8 mouse cellular contexts compared by ENCODE assay signal in the genomic region with DNA sequence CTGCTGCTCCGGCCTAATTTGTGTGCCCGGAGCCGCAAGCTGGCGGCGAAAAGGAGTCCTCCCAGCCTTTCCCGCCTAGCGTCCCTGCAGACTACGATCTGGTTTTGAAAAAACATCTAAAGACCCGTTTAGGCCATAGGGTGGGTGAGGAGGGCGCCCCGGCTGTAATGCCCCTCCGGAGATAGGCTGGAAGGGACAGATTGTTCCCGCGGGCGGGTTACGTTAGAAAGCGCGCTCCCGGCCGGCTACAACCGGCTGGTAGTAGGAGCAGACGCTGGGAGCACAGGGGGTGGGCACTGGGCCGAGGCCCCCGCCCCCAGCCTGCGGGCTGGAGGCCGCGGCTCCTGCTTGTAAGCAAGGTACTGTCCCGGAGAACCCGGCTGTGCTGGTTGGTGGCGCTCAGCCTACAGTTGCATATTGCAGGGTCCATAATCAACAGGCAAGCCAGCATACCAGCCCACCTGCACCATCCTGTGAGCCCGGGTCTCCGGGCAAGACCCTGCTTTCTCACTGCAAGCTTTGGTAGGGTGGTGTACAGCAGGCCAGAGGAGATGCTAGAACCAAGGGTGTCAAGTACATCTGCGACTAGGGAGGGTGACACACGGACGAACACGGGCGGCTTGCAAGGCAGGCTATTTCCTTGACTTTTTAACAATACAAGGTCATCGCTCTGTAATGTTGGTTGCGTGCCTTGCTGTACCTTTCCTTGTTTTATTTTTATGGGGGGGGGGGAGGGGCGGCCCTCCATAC. TPM values are rescaled to one million over a fixed set of nuclear protein-coding genes. Genes with fewer than 3 reads are reported as not detected.
DNase-seq lines count a peak whose midpoint lies in the region; ATAC-seq and TF ChIP-seq lines count a peak whose summit lies in the region.

Gene Sptb (minus strand): TSS at position 197 of the 750 bp plus-strand sequence.

- peak; percentile 31 for DNase-seq in WW6 (ENCODE audit: low read depth, low spot score)
- peak; percentile 97 for DNase-seq in cerebellum, adult 8-10 months
- DNase-seq in forebrain, postnatal 0 days: peak; percentile 74
- DNase-seq in heart, postnatal 36 days: peak in 1 of 2 experiments; percentile 43
- peak; percentile 36 to 46 for DNase-seq in layer of hippocampus, adult 2 months (ENCODE audit: low spot score in 2 of 2)
- DNase-seq in lung, embryonic 14.5 days: peak; percentile 47
- DNase-seq in urinary bladder, postnatal 14 days (ENCODE audit: low spot score): peak; percentile 23

- intact Hi-C loops in heart, postnatal 36 days (cut with DNase I): no loop called here

- peak within 1 kb of the TSS; percentile 67 for H3K27ac ChIP-seq in forebrain, postnatal 0 days (ENCODE audit: low read depth, low read length)
- H3K27ac ChIP-seq in layer of hippocampus, adult 2 months: peak within 1 kb of the TSS; percentile 98
- peak within 1 kb of the TSS; percentile 38; the same call in 1 of the 2 replicates for H3K27ac ChIP-seq in lung, embryonic 14.5 days (ENCODE audit: low read depth)
- peak within 1 kb of the TSS; percentile 81 for H3K27ac ChIP-seq in neural tube, embryonic 15.5 days (replicated peaks)

- H3K4me3 ChIP-seq in forebrain, postnatal 0 days (ENCODE audit: low read depth, low read length): peak within 1 kb of the TSS; percentile 83
- H3K4me3 ChIP-seq in layer of hippocampus, adult 2 months: peak within 1 kb of the TSS; percentile 72
- H3K4me3 ChIP-seq in lung, embryonic 14.5 days (ENCODE audit: low read depth, low read length): peak within 1 kb of the TSS; percentile 61
- H3K4me3 ChIP-seq in neural tube, embryonic 15.5 days (replicated peaks): peak within 1 kb of the TSS; percentile 73

- ATAC-seq in forebrain, postnatal 0 days: peak; percentile 87
- ATAC-seq in lung, embryonic 14.5 days (ENCODE audit: insufficient read depth): peak; percentile 57
- ATAC-seq in neural tube, embryonic 15.5 days (ENCODE audit: low FRiP score): peak; percentile 82

- H3K27me3 ChIP-seq in forebrain, postnatal 0 days (ENCODE audit: insufficient read depth, low read length): peaks cover 14% of the 10 kb centered on the region; the same call in 1 of the 2 replicates
- peaks cover 59% of the 10 kb centered on the region for H3K27me3 ChIP-seq in lung, embryonic 14.5 days (ENCODE audit: insufficient read depth, low read length)
- peaks cover 17% of the 10 kb centered on the region for H3K27me3 ChIP-seq in neural tube, embryonic 15.5 days (replicated peaks)

- under 1% methylated on average over 40 of the region's 40 CpGs for WGBS in forebrain, postnatal 0 days
- WGBS in lung, embryonic 14.5 days: under 1% methylated on average over 40 of the region's 40 CpGs
- under 1% methylated on average over 40 of the region's 40 CpGs for WGBS in neural tube, embryonic 15.5 days

- H3K9ac ChIP-seq in forebrain, postnatal 0 days: peak within 1 kb of the TSS; percentile 92
- H3K9ac ChIP-seq in lung, embryonic 14.5 days: peak within 1 kb of the TSS; percentile 58
- peak within 1 kb of the TSS; percentile 73 for H3K9ac ChIP-seq in neural tube, embryonic 15.5 days (replicated peaks)

- TF ChIP-seq CTCF in forebrain, postnatal 0 days (IDR thresholded peaks at IDR 0.05; ENCODE audit: low read depth): no peak
- no peak for TF ChIP-seq CTCF in layer of hippocampus, adult 2 months (conservative IDR thresholded peaks at IDR 0.05)
- no peak for TF ChIP-seq CTCF in lung, embryonic 14.5 days (IDR thresholded peaks at IDR 0.05; ENCODE audit: low read depth)

- peak within 1 kb of the TSS; percentile 100 for H3K4me2 ChIP-seq in forebrain, postnatal 0 days (ENCODE audit: low read depth)
- peak within 1 kb of the TSS; percentile 100 for H3K4me2 ChIP-seq in lung, embryonic 14.5 days
- peak within 1 kb of the TSS; percentile 96 for H3K4me2 ChIP-seq in neural tube, embryonic 15.5 days

- H3K9me3 ChIP-seq in forebrain, postnatal 0 days (ENCODE audit: low read length): no peaks in the 10 kb centered on the region
- H3K9me3 ChIP-seq in lung, embryonic 14.5 days (ENCODE audit: low read depth, low read length): no peaks in the 10 kb centered on the region
- H3K9me3 ChIP-seq in neural tube, embryonic 15.5 days (replicated peaks): no peaks in the 10 kb centered on the region

- no peaks in the 10 kb centered on the region for H3K36me3 ChIP-seq in forebrain, postnatal 0 days (ENCODE audit: insufficient read depth)
- no peaks in the 10 kb centered on the region for H3K36me3 ChIP-seq in lung, embryonic 14.5 days (ENCODE audit: insufficient read depth)
- H3K36me3 ChIP-seq in neural tube, embryonic 15.5 days: no peaks in the 10 kb centered on the region

- H3K4me1 ChIP-seq in forebrain, postnatal 0 days (ENCODE audit: insufficient read depth): no peaks in the 10 kb centered on the region
- no peaks in the 10 kb centered on the region for H3K4me1 ChIP-seq in lung, embryonic 14.5 days (ENCODE audit: insufficient read depth)
- H3K4me1 ChIP-seq in neural tube, embryonic 15.5 days: peaks cover 37% of the 10 kb centered on the region

RNA-seq across cellular contexts. Expression of gene Sptb, which starts in this region (rescaled TPM):
- 16.2 and 19.6 TPM in 2 replicates for total RNA-seq in forebrain, postnatal 0 days (2014; rRNA removed)
- polyA plus RNA-seq in forebrain, postnatal 0 days (2015; fragmentation: Nextera tagmentation; extraction: Ambion mirVana): 2.3 and 3.0 TPM in 2 replicates
- 10 to 100 TPM; 88.4 to 94.2 TPM for total RNA-seq in heart, postnatal 36 days (2021)
- 100 to 1,000 TPM; 134 TPM for total RNA-seq in layer of hippocampus, adult 2 months (2021)
- polyA plus RNA-seq in lung, embryonic 14.5 days (2014; fragmentation: Nextera tagmentation; extraction: Ambion mirVana): 1.1 and 1.2 TPM in 2 replicates
- polyA plus RNA-seq in neural tube, embryonic 15.5 days (2015; fragmentation: Nextera tagmentation; extraction: Ambion mirVana): 6.6 and 7.3 TPM in 2 replicates

Comparison
In these comparisons a context has a peak if more than half of its experiments do, and no peak if none do; other contexts are left out.
1. H3K27ac ChIP-seq: peak in every context shown above with its lines; median percentile 98 in layer of hippocampus, adult 2 months; 81 in neural tube, embryonic 15.5 days; 67 in forebrain, postnatal 0 days; 38 in lung, embryonic 14.5 days.